Comparison of ENCODE assay signal across 14 mouse cellular contexts in genomic region chr13:64349474-64349873, GRCm38 (mm10).
"Had no signal": no experiment of that assay in that cellular context is flagged by ENCODE, and none has a peak within 500 bp of the region (broad histone marks: within the 10 kb centered on the region; RNA-seq: fewer than 3 reads in every experiment).

No protein-coding gene starts in this region.

- H3K9me3 ChIP-seq: limb, embryonic 10.5 days; midbrain, embryonic 10.5 days; neural tube, embryonic 13.5 days had no signal

- H3K4me3 ChIP-seq: left cerebral cortex, adult 2 months; limb, embryonic 10.5 days; midbrain, embryonic 10.5 days; neural tube, embryonic 13.5 days had no signal

- H3K36me3 ChIP-seq: limb, embryonic 10.5 days; midbrain, embryonic 10.5 days; neural tube, embryonic 13.5 days had no signal

- H3K27me3 ChIP-seq: neural tube, embryonic 13.5 days had no signal

- H3K4me1 ChIP-seq: limb, embryonic 10.5 days; midbrain, embryonic 10.5 days; neural tube, embryonic 13.5 days had no signal

- H3K9ac ChIP-seq: liver, embryonic 14.5 days; neural tube, embryonic 13.5 days had no signal

- ATAC-seq: lung, postnatal 0 days had no signal

- H3K27ac ChIP-seq: left cerebral cortex, adult 2 months; limb, embryonic 10.5 days; liver, embryonic 14.5 days; midbrain, embryonic 10.5 days; neural tube, embryonic 13.5 days had no signal

- DNase-seq: kidney, adult 18-20 months; kidney, postnatal 10 days; kidney, postnatal 4 days; lung, adult 2 months; lung, postnatal 4 days; midbrain, embryonic 14.5 days; right cerebral cortex, postnatal 14 days; thymus, postnatal 14 days had no signal

- H3K4me2 ChIP-seq: neural tube, embryonic 13.5 days had no signal
